Comparison of ENCODE assay signal across 1 mouse cellular context in genomic region chr4:132512080-132512479, GRCm38 (mm10).
TF ChIP-seq lines count a peak whose summit lies in the region.

No protein-coding gene starts in this region.

TF ChIP-seq in MEL, 35 proteins besides CTCF, POLR2A, EP300 and RAD21:
- TF ChIP-seq MYB (IDR thresholded peaks at IDR 0.05; ENCODE audit: low read depth, low read length) = no peak
- no peak for TF ChIP-seq NRF1 (IDR thresholded peaks at IDR 0.05; ENCODE audit: insufficient read depth, low read depth, low read length, poor library complexity, severe bottlenecking)
- no peak for TF ChIP-seq E2F4 (IDR thresholded peaks at IDR 0.05; ENCODE audit: borderline replicate concordance, low read depth, low read length)
- TF ChIP-seq RCOR1 (IDR thresholded peaks at IDR 0.05; ENCODE audit: low read depth, low read length) = peak; percentile 76
- TF ChIP-seq ETS1 (IDR thresholded peaks at IDR 0.05; ENCODE audit: low read depth, low read length) = peak; percentile 81
- no peak for TF ChIP-seq UBTF (IDR thresholded peaks at IDR 0.05; ENCODE audit: borderline replicate concordance, insufficient read depth, low read depth, low read length)
- TF ChIP-seq MAFK (IDR thresholded peaks at IDR 0.05; ENCODE audit: borderline replicate concordance, low read depth, low read length) = no peak
- TF ChIP-seq GATA1 (IDR thresholded peaks at IDR 0.05; ENCODE audit: low read depth, low read length) = peak; percentile 86
- peak; percentile 66 for TF ChIP-seq TBP (IDR thresholded peaks at IDR 0.05; ENCODE audit: low read depth, low read length)
- TF ChIP-seq JUND (IDR thresholded peaks at IDR 0.05; ENCODE audit: low read depth, low read length) = no peak
- no peak for TF ChIP-seq BHLHE40 (IDR thresholded peaks at IDR 0.05; ENCODE audit: borderline replicate concordance, low read depth, low read length)
- peak; percentile 42; the same call in 1 of the 2 replicates for TF ChIP-seq MXI1 (IDR thresholded peaks at IDR 0.05; ENCODE audit: low read depth, low read length)
- peak; percentile 53 for TF ChIP-seq KAT2A (conservative IDR thresholded peaks at IDR 0.05; ENCODE audit: low read depth, low read length)
- peak; percentile 72 for TF ChIP-seq TCF12 (IDR thresholded peaks at IDR 0.05; ENCODE audit: low read depth, low read length)
- no peak for TF ChIP-seq SMC3 (IDR thresholded peaks at IDR 0.05; ENCODE audit: low read depth, low read length)
- no peak for TF ChIP-seq CHD2 (IDR thresholded peaks at IDR 0.05; ENCODE audit: low read length)
- peak; percentile 78 for TF ChIP-seq SIN3A (IDR thresholded peaks at IDR 0.05; ENCODE audit: low read length)
- no peak for TF ChIP-seq USF2 (IDR thresholded peaks at IDR 0.05; ENCODE audit: borderline replicate concordance in 1 of 2, insufficient read depth in 1 of 2, low read depth in 1 of 2, low read length in 2 of 2)
- no peak; the same call in 1 of the 2 replicates for TF ChIP-seq ZKSCAN1 (IDR thresholded peaks at IDR 0.05; ENCODE audit: low read depth, low read length)
- TF ChIP-seq MAX (IDR thresholded peaks at IDR 0.05; ENCODE audit: low read length) = peak; percentile 45
- TF ChIP-seq ZNF384 (IDR thresholded peaks at IDR 0.05; ENCODE audit: low read depth, low read length) = peak; percentile 88
- TF ChIP-seq MYC (IDR thresholded peaks at IDR 0.05; ENCODE audit: low read depth, low read length) = 0 out of 2 replicates have a peak, but pooled peaks have one; percentile 27
- no peak for TF ChIP-seq POLR2AphosphoS5 (IDR thresholded peaks at IDR 0.05; ENCODE audit: borderline replicate concordance, low read depth, low read length)
- peak; percentile 56 for TF ChIP-seq NELFE (IDR thresholded peaks at IDR 0.05; ENCODE audit: low read depth, low read length)
- no peak for TF ChIP-seq GABPA (IDR thresholded peaks at IDR 0.05; ENCODE audit: low read depth, low read length)
- peak; percentile 60; the same call in 1 of the 2 replicates for TF ChIP-seq HCFC1 (IDR thresholded peaks at IDR 0.05; ENCODE audit: low read depth, low read length)
- TF ChIP-seq POLR2AphosphoS2 (IDR thresholded peaks at IDR 0.05; ENCODE audit: low read length) = peak; percentile 89
- peak; percentile 54 for TF ChIP-seq TAL1 (IDR thresholded peaks at IDR 0.05; ENCODE audit: low read length)
